Mouse (Mus musculus) spleen, postnatal 4 days (tissue): ENCODE measurements around the gene Tmem179.

Experiments
- DNase-seq, 2 experiments: peaks; one replicate each; pipeline ENCODE4 v3.0.0; 2022; ENCODE audit warnings: low spot score in 2 of 2

Tmem179 gene

GRCm38 (mm10) chr12:112538356-112538755 lies 21.8 kb upstream of the Tmem179 start:
- no peak for DNase-seq

- no peak for DNase-seq
Observed at GRCm38 (mm10) chr12:112537233-112537632, 20.7 kb upstream of the Tmem179 start.

- DNase-seq, result no peak
Observed at GRCm38 (mm10) chr12:112533758-112534157, 17.2 kb upstream of the Tmem179 start.

- DNase-seq, result no peak
Observed at GRCm38 (mm10) chr12:112518105-112518504, 1.6 kb upstream of the Tmem179 start.

- DNase-seq, result no peak
Observed at GRCm38 (mm10) chr12:112514897-112515296, 1.6 kb downstream of the Tmem179 start.

- no peak for DNase-seq
Observed at GRCm38 (mm10) chr12:112510733-112511372, 5.7 kb downstream of the Tmem179 start.

GRCm38 (mm10) chr12:112510365-112510732 lies 6.2 kb downstream of the Tmem179 start:
- no peak for DNase-seq

GRCm38 (mm10) chr12:112507984-112508383 lies 8.6 kb downstream of the Tmem179 start:
- no peak for DNase-seq

GRCm38 (mm10) chr12:112507264-112507663 lies 9.3 kb downstream of the Tmem179 start:
- no peak for DNase-seq

GRCm38 (mm10) chr12:112506267-112506666 lies 10.3 kb downstream of the Tmem179 start:
- no peak for DNase-seq

- no peak for DNase-seq
Observed at GRCm38 (mm10) chr12:112503003-112503771, 13.4 kb downstream of the Tmem179 start.

- DNase-seq, result no peak
Observed at GRCm38 (mm10) chr12:112498683-112499082, 17.9 kb downstream of the Tmem179 start.

- DNase-seq, result no peak
Observed at GRCm38 (mm10) chr12:112497731-112498130, 18.8 kb downstream of the Tmem179 start.

- no peak for DNase-seq
Observed at GRCm38 (mm10) chr12:112496136-112496535, 20.4 kb downstream of the Tmem179 start.

- DNase-seq, result no peak
Observed at GRCm38 (mm10) chr12:112490444-112490939, 26.1 kb downstream of the Tmem179 start.

- DNase-seq, result no peak
Observed at GRCm38 (mm10) chr12:112489535-112489934, 27.0 kb downstream of the Tmem179 start.

GRCm38 (mm10) chr12:112489134-112489533 lies 27.4 kb downstream of the Tmem179 start, which contains the start of gene A530016L24Rik:
A530016L24Rik (plus strand) TSS chr12:112489448.
- DNase-seq, result no peak

- peak; percentile 51 to 85 for DNase-seq
Observed at GRCm38 (mm10) chr12:112473777-112474176, 42.8 kb downstream of the Tmem179 start.

- DNase-seq, result no peak
Observed at GRCm38 (mm10) chr12:112470216-112470615, 46.3 kb downstream of the Tmem179 start.

GRCm38 (mm10) chr12:112469393-112469792 lies 47.2 kb downstream of the Tmem179 start:
- no peak for DNase-seq

- no peak for DNase-seq
Observed at GRCm38 (mm10) chr12:112467387-112467786, 49.2 kb downstream of the Tmem179 start.

GRCm38 (mm10) chr12:112465928-112466327 lies 50.6 kb downstream of the Tmem179 start:
- DNase-seq, result no peak

- no peak for DNase-seq
Observed at GRCm38 (mm10) chr12:112464516-112464915, 52.0 kb downstream of the Tmem179 start.
